Mouse (Mus musculus) right cerebral cortex, adult 2 months (tissue): ENCODE data around the gene Dnm2.
"Not testable (repeated sequence)": the region's sequence is repeated elsewhere in the genome, so short reads cannot be mapped to it uniquely, and the experiment has no call there.

Experiments used
- DNase-seq, 2 experiments: peaks; one replicate each; pipeline ENCODE4 v3.0.0; 2021 to 2022; ENCODE audit warnings: low spot score in 2 of 2

Gene Dnm2

GRCm38 (mm10) chr9:21505767-21506166, 81.1 kb downstream of the Dnm2 start:
- no peak for DNase-seq

GRCm38 (mm10) chr9:21507753-21508430, 83.2 kb downstream of the Dnm2 start:
- no peak for DNase-seq

GRCm38 (mm10) chr9:21508871-21509404, 84.2 kb downstream of the Dnm2 start:
- no peak for DNase-seq

- peak; percentile 93 to 96 for DNase-seq
Measured at GRCm38 (mm10) chr9:21509772-21510688, 85.3 kb downstream of the Dnm2 start, which contains the start of gene Tmed1. Tmed1 (minus strand) TSS chr9:21510252.

GRCm38 (mm10) chr9:21510689-21511015, 85.9 kb downstream of the Dnm2 start:
- DNase-seq: no peak

GRCm38 (mm10) chr9:21511052-21511451, 86.3 kb downstream of the Dnm2 start:
- no peak for DNase-seq

- no peak for DNase-seq
Measured at GRCm38 (mm10) chr9:21513466-21513865, 88.8 kb downstream of the Dnm2 start.

- DNase-seq: no peak
Measured at GRCm38 (mm10) chr9:21517947-21518495, 93.3 kb downstream of the Dnm2 start.

- DNase-seq: not testable (repeated sequence)
Measured at GRCm38 (mm10) chr9:21518690-21519089, 94.0 kb downstream of the Dnm2 start.

- no peak for DNase-seq
Measured at GRCm38 (mm10) chr9:21525142-21525936, 100.6 kb downstream of the Dnm2 start.

- no peak for DNase-seq
Measured at GRCm38 (mm10) chr9:21525937-21526633, 101.4 kb downstream of the Dnm2 start, which contains the start of gene AB124611. AB124611 (plus strand) TSS chr9:21526176.

- no peak for DNase-seq
Measured at GRCm38 (mm10) chr9:21526634-21526944, 101.9 kb downstream of the Dnm2 start.

GRCm38 (mm10) chr9:21527100-21527801, 102.5 kb downstream of the Dnm2 start:
- no peak for DNase-seq

GRCm38 (mm10) chr9:21527917-21528324, 103.2 kb downstream of the Dnm2 start:
- no peak for DNase-seq

GRCm38 (mm10) chr9:21536501-21536900, 111.8 kb downstream of the Dnm2 start:
- no peak for DNase-seq

- DNase-seq: no peak
Measured at GRCm38 (mm10) chr9:21537009-21537408, 112.3 kb downstream of the Dnm2 start.

GRCm38 (mm10) chr9:21539981-21540753, 115.5 kb downstream of the Dnm2 start:
- no peak for DNase-seq

GRCm38 (mm10) chr9:21542001-21542400, 117.3 kb downstream of the Dnm2 start:
- DNase-seq: not testable (repeated sequence)

- no peak for DNase-seq
Measured at GRCm38 (mm10) chr9:21545351-21545915, 120.7 kb downstream of the Dnm2 start.
